Mouse (Mus musculus): ENCODE measurements around the gene Kri1.
"Not testable (repeated sequence)": the region's sequence is repeated elsewhere in the genome, so short reads cannot be mapped to it uniquely, and the experiment has no call there.

Kri1 gene

DNA sequence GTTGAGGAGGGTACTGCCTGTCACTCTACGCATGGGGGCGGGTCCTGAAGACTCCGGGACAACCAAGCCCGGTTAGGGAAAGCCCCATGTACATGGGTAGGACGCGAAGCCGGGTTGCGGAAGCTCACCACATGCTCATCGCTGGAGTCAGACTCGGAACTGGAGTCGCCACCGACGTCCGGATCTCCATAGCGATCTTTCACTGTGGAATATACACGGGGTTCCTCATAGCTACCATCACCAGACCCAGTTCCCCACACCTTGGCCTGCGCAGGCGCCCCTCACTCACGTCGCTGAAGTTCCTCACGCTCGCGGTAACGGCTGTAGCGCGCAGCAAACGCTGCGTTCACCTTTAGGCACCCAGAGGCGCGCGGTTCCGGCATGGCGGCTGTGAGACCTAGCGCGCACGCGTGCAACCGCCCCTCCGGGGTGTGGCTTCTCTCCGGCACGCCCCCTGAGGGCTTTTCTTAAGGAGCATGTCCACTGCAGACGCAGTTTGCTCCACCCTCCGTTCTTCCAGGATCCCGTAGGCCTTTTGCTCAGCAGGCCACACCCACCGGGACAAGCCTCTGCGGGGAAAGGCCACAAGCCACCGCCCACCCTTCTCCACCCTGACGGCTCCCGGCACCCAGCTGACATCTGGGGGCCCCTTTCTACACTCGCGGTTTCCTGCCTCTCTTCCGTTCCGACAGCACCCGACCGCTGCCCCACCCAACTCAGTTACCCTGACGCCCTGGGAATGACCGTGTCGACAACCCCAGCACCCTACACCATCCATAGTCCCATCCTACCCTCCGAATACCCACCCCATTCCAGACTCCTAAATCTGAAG lies at the start of gene Kri1:
Gene Kri1 (minus strand): TSS at position 399 of the 832 bp plus-strand sequence.
- peak; percentile 98 for DNase-seq

GRCm38 (mm10) chr9:21336491-21336890 lies 48.7 kb upstream of the Kri1 start:
- no peak for DNase-seq

DNA sequence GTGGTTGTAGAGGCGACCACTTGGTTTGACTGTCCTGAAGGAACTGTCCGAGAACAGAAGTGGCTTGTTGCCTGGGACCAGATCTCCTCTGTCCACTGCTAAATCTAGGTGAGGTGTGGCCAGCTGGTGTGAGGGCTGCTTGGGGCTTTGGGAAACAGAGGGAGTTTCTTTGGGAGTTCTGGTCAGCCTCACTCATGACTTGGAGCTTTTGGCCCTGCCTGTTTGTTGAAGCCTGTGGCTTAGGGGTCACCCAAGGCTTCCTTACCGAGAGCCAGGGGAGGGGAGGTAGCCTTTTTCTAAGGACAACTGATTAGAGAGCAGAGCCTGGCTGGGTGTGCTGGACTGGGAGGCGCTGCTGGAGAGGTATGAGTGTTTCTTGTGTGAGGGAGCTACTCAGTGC lies 47.6 kb upstream of the Kri1 start:
- no peak for DNase-seq

DNA sequence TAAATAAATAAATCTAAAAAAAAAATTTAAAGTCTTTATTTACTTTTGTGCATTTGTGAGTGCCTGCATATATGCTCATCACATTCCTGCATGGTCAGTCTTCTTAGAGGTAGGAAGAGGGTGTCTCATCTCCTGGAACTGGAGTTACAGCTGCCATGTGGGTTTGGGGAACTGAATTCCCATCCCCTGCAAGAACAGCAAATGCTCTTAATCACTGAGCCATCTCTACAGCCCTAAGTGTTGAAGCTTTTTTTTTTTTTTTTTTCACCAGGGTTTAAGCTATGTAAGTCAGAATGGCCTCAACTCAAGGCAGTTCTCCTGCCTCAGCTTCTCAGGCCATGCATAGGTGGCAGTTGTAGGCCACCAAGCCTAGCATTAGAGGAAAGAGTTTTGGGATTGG lies 47.0 kb upstream of the Kri1 start:
- no peak for DNase-seq

GRCm38 (mm10) chr9:21333523-21333922 lies 45.8 kb upstream of the Kri1 start:
- DNase-seq = no peak

DNA sequence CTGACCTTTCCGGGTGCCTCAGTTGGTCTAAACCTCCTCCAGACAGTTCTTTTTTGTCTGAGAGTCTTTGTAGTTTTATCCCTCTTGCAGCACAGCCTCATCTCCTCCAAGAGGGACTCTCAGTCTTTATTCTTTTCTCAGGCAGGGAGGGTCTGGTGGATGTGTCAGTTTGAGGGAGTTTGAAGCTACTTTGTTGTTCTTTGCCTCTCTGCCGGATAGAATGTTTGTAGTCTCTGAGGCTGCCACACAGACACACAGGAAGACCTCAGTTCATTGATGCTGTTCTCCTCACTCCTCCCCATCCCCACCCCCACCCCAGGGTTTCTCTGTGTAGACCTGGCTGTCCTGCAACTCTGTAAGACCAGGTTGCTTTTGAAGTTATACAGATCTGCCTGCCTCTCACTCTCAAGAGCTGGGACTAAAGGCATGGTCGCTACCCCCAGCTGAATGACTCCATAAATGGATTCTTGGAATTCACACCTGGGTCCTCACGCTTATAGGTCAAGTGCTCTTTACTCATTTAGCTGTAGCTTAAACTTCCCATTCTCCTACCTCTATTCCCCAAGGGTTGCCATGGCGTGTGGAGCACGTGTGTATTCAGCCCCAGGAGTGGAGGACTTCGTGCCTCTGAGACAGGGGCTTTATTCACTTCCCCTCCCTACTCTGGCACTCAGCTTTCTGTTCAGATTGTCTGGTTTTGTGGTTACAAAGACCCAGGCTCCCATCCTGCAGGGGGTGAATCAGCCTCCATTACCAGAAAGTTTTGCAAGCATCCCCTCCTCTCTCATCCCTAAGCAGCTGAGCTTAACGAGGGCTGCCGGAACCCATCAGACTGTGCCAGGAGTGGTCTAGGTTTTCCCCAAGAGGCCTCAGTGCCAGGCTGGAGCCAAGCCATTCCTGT lies 44.6 kb upstream of the Kri1 start:
- no peak for DNase-seq

GRCm38 (mm10) chr9:21331365-21332140 lies 43.8 kb upstream of the Kri1 start:
- DNase-seq = no peak

- no peak for DNase-seq
Observed at GRCm38 (mm10) chr9:21329699-21330289, 42.0 kb upstream of the Kri1 start.

DNA sequence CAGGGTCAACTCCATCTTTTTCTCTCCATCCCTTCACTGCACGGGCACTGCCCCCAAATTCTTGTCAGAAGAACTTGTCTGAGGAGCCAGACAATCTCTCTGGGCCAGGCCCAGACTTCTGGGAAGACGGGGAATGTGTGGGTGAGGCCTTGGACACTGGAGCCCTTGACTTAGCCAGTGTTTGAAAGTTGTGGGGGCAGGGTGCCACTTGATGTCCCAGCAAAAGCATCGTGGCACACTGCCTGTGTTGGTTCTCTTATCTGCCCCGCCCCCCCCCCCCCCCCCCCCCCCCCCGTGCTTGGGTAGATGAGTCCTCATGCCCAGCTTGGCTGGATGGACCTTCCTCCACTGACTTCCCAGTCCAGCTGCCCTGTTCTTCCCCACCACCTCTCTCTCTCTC lies 41.3 kb upstream of the Kri1 start:
- no peak for DNase-seq

- DNase-seq = no peak
Observed at GRCm38 (mm10) chr9:21328041-21328440, 40.3 kb upstream of the Kri1 start.

DNA sequence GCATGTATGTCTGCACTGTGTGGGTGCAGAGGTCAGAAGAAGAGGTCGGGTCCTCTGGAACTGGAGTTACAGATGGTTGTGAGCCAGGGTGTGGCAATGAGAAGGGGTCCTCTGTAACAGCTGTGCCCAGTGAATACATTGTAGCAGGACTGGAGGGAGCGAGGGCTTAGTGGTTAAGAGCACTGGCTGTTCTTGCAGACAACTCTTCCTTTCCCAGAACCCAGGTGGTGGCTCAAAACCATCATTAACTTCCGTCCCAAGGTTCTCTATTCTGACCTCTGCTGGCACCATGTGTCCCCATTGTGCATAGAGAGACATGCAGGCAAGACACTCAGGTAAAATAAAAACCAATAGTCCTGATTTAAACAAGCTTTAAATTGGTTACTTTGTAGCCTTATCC lies 39.8 kb upstream of the Kri1 start:
- DNase-seq = no peak

DNA sequence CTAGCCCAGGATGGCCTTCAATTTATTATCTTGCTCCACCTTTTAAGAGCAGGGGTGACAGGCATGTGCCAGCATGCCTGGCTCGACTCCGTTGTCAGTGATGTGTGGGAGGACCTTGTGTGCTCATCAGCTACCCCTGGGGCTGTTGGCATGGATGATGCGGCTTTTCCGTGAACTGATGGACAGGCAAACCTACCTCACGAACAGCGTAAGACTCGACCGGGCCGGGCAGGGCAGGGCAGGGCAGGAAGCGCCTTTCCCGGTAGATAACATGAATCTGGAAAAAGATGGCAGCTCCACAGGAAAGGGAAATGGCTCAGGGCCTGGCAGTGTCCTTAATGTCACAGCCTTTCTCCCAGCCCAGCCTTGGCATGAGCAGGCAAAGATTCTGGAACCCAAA lies 36.5 kb upstream of the Kri1 start:
- DNase-seq = no peak

- not testable (repeated sequence) for DNase-seq
Observed at GRCm38 (mm10) chr9:21322917-21323297, 35.1 kb upstream of the Kri1 start.

DNA sequence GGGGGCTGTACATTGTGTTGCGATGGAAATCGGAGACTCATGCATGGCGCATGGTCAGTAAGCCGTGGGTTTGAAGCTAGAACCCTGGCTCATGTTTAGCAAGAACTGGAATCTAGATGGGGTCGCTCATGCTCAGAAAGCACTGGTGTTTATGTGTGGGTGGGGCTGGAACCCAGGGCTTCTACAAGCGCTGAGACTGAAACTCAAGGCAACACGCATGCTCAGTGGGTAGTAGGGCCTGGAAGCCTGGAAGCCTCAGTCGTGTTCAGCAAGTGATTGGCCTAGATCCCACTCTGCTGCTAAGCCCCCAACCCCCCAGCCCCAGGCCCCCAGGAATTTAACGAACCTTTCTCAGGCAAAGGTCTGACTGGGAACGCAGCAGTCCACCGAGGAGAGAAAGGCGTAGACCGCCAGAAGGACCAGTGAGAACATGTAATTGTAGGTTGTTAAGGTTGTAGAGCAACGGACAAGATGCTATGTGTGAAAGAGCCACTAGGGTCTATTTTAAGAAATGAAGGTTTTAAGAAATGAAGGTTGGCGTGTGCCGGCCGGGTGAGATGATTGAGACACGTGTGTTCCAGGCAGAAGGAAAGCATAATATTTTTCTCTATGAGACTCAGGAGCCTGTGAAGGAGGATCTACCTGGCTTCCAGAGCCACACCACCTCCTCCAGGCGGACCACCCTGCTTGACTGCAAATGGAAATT lies 34.6 kb upstream of the Kri1 start:
- peak; percentile 27 for DNase-seq

- DNase-seq = peak; percentile 34
Observed at GRCm38 (mm10) chr9:21321513-21321835, 33.7 kb upstream of the Kri1 start.

- DNase-seq = peak; percentile 84
Observed at GRCm38 (mm10) chr9:21320619-21321512, 33.1 kb upstream of the Kri1 start, which contains the start of gene Slc44a2. TSS of gene Slc44a2 (plus strand) at chr9:21320698.

GRCm38 (mm10) chr9:21320280-21320618 lies 32.5 kb upstream of the Kri1 start:
- DNase-seq = no peak

- no peak for DNase-seq
Observed at GRCm38 (mm10) chr9:21319503-21319902, 31.7 kb upstream of the Kri1 start.

- no peak for DNase-seq
Observed at GRCm38 (mm10) chr9:21318792-21319191, 31.0 kb upstream of the Kri1 start.

DNA sequence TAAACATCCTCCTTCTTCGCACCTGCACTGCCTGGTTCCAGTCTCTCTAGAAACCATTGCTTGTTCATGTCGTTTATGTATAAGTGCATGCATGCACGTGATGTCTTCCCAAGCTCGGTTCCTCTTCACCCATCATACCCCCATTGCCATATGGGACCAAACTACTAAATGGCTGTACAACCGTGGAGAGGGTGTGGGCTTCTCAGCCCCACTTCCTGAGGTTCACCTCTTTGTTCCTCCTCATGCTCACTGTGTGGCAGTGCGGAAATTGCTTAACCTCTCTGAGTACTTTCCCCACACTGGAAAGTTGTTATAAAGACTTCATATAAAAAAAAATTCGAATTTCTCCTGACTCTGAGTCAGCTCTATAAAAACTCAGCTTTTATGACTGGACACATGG lies 28.9 kb upstream of the Kri1 start:
- no peak for DNase-seq

- DNase-seq = no peak
Observed at GRCm38 (mm10) chr9:21315421-21315820, 27.7 kb upstream of the Kri1 start.
